Mouse (Mus musculus) gastrocnemius, postnatal 25 days (tissue): ENCODE results near the gene Otud3. TPM values are rescaled to one million over a fixed set of nuclear protein-coding genes. Genes with fewer than 3 reads are reported as not detected.

ENCODE experiments used
- DNase-seq: peaks from one replicate; pipeline ENCODE4 v3.0.0; 2022
- total RNA-seq, 2 experiments: library from RNA; stranded (reverse); gene quantifications; 1 replicate in 1 of 2; 2 replicates in 1 of 2; pipeline ENCODE4 v1.2.3; 2021

Otud3 gene
- total RNA-seq, 2 experiments from 2014 or later = 11.4 to 13.8 TPM

DNA sequence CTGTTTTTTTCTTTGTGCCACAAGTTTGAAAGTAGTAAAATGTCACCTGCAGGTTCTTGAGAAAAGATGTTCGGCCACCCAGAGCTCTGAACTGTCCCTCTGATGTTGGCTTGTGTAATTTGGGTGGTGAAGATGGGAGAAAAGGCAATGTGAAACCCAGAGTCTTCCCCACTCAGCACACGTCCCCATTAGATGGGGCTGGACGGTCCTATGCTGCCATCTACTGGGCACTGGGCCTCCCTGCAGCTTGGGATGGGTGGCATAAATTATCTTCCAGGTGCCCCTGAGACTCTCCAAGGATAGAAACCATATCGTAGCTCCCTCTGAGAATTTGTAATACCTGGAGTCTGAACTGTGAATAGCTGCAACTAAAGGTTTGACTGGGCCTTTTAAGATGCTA lies 62.3 kb downstream of the Otud3 start:
- no peak for DNase-seq

Other genes starting within 250 kb of the Otud3 start
- gene Pla2g2c, start 189.2 kb downstream of the Otud3 start, total RNA-seq = not detected
- under 1 TPM in 1 of 2 experiments, not detected in 1; 0.08 TPM for gene Ubxn10, start 176.8 kb downstream of the Otud3 start, total RNA-seq
- gene Pla2g2f, start 156.3 kb downstream of the Otud3 start, total RNA-seq = not detected
- under 1 TPM in 1 of 2 experiments, not detected in 1; 0.29 TPM for gene Pla2g2d, start 138.2 kb downstream of the Otud3 start, total RNA-seq
- under 1 TPM; 0.75 to 0.79 TPM for gene Pla2g5, start 50.5 kb downstream of the Otud3 start, total RNA-seq
- not detected for gene Gm13030, start 40.0 kb downstream of the Otud3 start, total RNA-seq
- gene Pla2g2e, start 36.0 kb downstream of the Otud3 start, total RNA-seq = under 1 TPM in 1 of 2 experiments, not detected in 1; 0.32 TPM
- gene Rnf186, start 53.2 kb upstream of the Otud3 start, total RNA-seq = not detected
- 1 to 10 TPM; 4.7 TPM for gene Tmco4, start 58.9 kb upstream of the Otud3 start, total RNA-seq
- not detected for gene Htr6, start 161.6 kb upstream of the Otud3 start, total RNA-seq
- gene Nbl1, start 179.0 kb upstream of the Otud3 start, total RNA-seq = 10 to 100 TPM; 23.4 to 25.1 TPM
- gene Minos1, start 217.2 kb upstream of the Otud3 start, total RNA-seq = 100 to 1,000 TPM; 423 to 444 TPM